Mouse (Mus musculus): Measurements from ENCODE around the gene Frmpd2. TPM values are rescaled to one million over a fixed set of nuclear protein-coding genes. Genes with fewer than 3 reads are reported as not detected.

Gene Frmpd2
- polyA plus RNA-seq, 1 experiment from 2014 or later, result not detected

- H3K4me1 ChIP-seq (replicated peaks), result no peaks in the 10 kb centered on the region
- H3K9me3 ChIP-seq, result no peaks in the 10 kb centered on the region
- WGBS, result 86% methylated on average over 7 of the region's 7 CpGs
- H3K27ac ChIP-seq, result no peak overlapping the region
- no peaks in the 10 kb centered on the region for H3K36me3 ChIP-seq
- H3K27me3 ChIP-seq, result no peaks in the 10 kb centered on the region
- H3K4me2 ChIP-seq, result no peak overlapping the region
- no peak overlapping the region for H3K9ac ChIP-seq (replicated peaks)
- H3K4me3 ChIP-seq (replicated peaks), result no peak overlapping the region
- ATAC-seq (ENCODE audit: insufficient number of reproducible peaks, insufficient read depth, low FRiP score, low TSS enrichment, low read depth), result no peak
Measured at GRCm38 (mm10) chr14:33539559-33540167, 68.2 kb downstream of the Frmpd2 start.

GRCm38 (mm10) chr14:33545565-33546143, 74.2 kb downstream of the Frmpd2 start:
- no peak overlapping the region for H3K4me3 ChIP-seq (replicated peaks)
- no peak for ATAC-seq (ENCODE audit: insufficient number of reproducible peaks, insufficient read depth, low FRiP score, low TSS enrichment, low read depth)
- no peaks in the 10 kb centered on the region for H3K9me3 ChIP-seq
- no peaks in the 10 kb centered on the region for H3K36me3 ChIP-seq
- H3K27me3 ChIP-seq, result no peaks in the 10 kb centered on the region
- H3K9ac ChIP-seq (replicated peaks), result no peak overlapping the region
- 79% methylated on average over 8 of the region's 8 CpGs for WGBS
- H3K27ac ChIP-seq, result no peak overlapping the region
- H3K4me1 ChIP-seq (replicated peaks), result no peaks in the 10 kb centered on the region
- no peak overlapping the region for H3K4me2 ChIP-seq

- no peak for ATAC-seq (ENCODE audit: insufficient number of reproducible peaks, insufficient read depth, low FRiP score, low TSS enrichment, low read depth)
- Histone ChIP-seq H3K9ac (replicated peaks) (no peak overlapping the region), H3K27ac (no peak overlapping the region), H3K4me1 (replicated peaks) (no peaks in the 10 kb centered on the region), H3K9me3 (no peaks in the 10 kb centered on the region), H3K27me3 (no peaks in the 10 kb centered on the region), H3K36me3 (no peaks in the 10 kb centered on the region), H3K4me2 (no peak overlapping the region), H3K4me3 (replicated peaks) (no peak overlapping the region)
- 61% methylated on average over 3 of the region's 3 CpGs for WGBS
Measured at GRCm38 (mm10) chr14:33548650-33549049, 77.2 kb downstream of the Frmpd2 start.

GRCm38 (mm10) chr14:33549856-33550255, 78.4 kb downstream of the Frmpd2 start:
- no peak for ATAC-seq (ENCODE audit: insufficient number of reproducible peaks, insufficient read depth, low FRiP score, low TSS enrichment, low read depth)
- no peak overlapping the region for H3K4me2 ChIP-seq
- no peak overlapping the region for H3K27ac ChIP-seq

GRCm38 (mm10) chr14:33570737-33571136, 99.2 kb downstream of the Frmpd2 start:
- Histone ChIP-seq H3K4me1 (replicated peaks) (no peaks in the 10 kb centered on the region), H3K27ac (no peak overlapping the region), H3K9ac (replicated peaks) (no peak overlapping the region), H3K27me3 (no peaks in the 10 kb centered on the region), H3K4me2 (no peak overlapping the region), H3K4me3 (replicated peaks) (no peak overlapping the region), H3K9me3 (no peaks in the 10 kb centered on the region), H3K36me3 (no peaks in the 10 kb centered on the region)
- ATAC-seq (ENCODE audit: insufficient number of reproducible peaks, insufficient read depth, low FRiP score, low TSS enrichment, low read depth), result no peak
- 53% methylated on average over 6 of the region's 6 CpGs for WGBS

More at GRCm38 (mm10) chr14:33549856-33550255, 78.4 kb downstream of the Frmpd2 start:
- WGBS, result 74% methylated on average over 6 of the region's 6 CpGs
- Histone ChIP-seq H3K9me3 (no peaks in the 10 kb centered on the region), H3K36me3 (no peaks in the 10 kb centered on the region), H3K4me1 (replicated peaks) (no peaks in the 10 kb centered on the region), H3K9ac (replicated peaks) (no peak overlapping the region), H3K27me3 (no peaks in the 10 kb centered on the region), H3K4me3 (replicated peaks) (no peak overlapping the region)

GRCm38 (mm10) chr14:33573643-33574042, 102.1 kb downstream of the Frmpd2 start:
- no peak overlapping the region for H3K4me2 ChIP-seq
- H3K9me3 ChIP-seq, result no peaks in the 10 kb centered on the region
- no peak overlapping the region for H3K4me3 ChIP-seq (replicated peaks)
- no peak for ATAC-seq (ENCODE audit: insufficient number of reproducible peaks, insufficient read depth, low FRiP score, low TSS enrichment, low read depth)
- H3K27me3 ChIP-seq, result no peaks in the 10 kb centered on the region
- H3K4me1 ChIP-seq (replicated peaks), result no peaks in the 10 kb centered on the region
- 72% methylated on average over 3 of the region's 3 CpGs for WGBS
- H3K9ac ChIP-seq (replicated peaks), result no peak overlapping the region
- H3K27ac ChIP-seq, result no peak overlapping the region
- H3K36me3 ChIP-seq, result no peaks in the 10 kb centered on the region

- Histone ChIP-seq H3K27me3 (no peaks in the 10 kb centered on the region), H3K27ac (no peak overlapping the region), H3K4me2 (no peak overlapping the region), H3K9ac (replicated peaks) (no peak overlapping the region), H3K4me1 (replicated peaks) (no peaks in the 10 kb centered on the region), H3K36me3 (no peaks in the 10 kb centered on the region), H3K4me3 (replicated peaks) (no peak overlapping the region), H3K9me3 (peaks cover 11% of the 10 kb centered on the region)
- 55% methylated on average over 7 of the region's 7 CpGs for whole genome bisulfite sequencing
- no peak for ATAC-seq (ENCODE audit: insufficient number of reproducible peaks, insufficient read depth, low FRiP score, low TSS enrichment, low read depth)
Measured at GRCm38 (mm10) chr14:33579771-33580484, 108.4 kb downstream of the Frmpd2 start.

- H3K27ac ChIP-seq, result no peak within 1 kb of the TSS
- WGBS, result 60% methylated on average over 14 of the region's 14 CpGs
- H3K9me3 ChIP-seq, result 0 out of 2 replicates have a peak, but pooled peaks cover 5% of the 10 kb centered on the region
- no peak within 1 kb of the TSS for H3K4me3 ChIP-seq (replicated peaks)
- no peak within 1 kb of the TSS for H3K4me2 ChIP-seq
- H3K36me3 ChIP-seq, result no peaks in the 10 kb centered on the region
- H3K4me1 ChIP-seq (replicated peaks), result no peaks in the 10 kb centered on the region
- no peaks in the 10 kb centered on the region for H3K27me3 ChIP-seq
- no peak for ATAC-seq (ENCODE audit: insufficient number of reproducible peaks, insufficient read depth, low FRiP score, low TSS enrichment, low read depth)
- no peak within 1 kb of the TSS for H3K9ac ChIP-seq (replicated peaks)
Measured at GRCm38 (mm10) chr14:33588951-33589350, 117.5 kb downstream of the Frmpd2 start, which contains the start of gene Ptpn20. Ptpn20 (plus strand) TSS chr14:33589207.

GRCm38 (mm10) chr14:33598376-33599130, 127.1 kb downstream of the Frmpd2 start:
- H3K4me3 ChIP-seq (replicated peaks), result no peak overlapping the region
- no peaks in the 10 kb centered on the region for H3K36me3 ChIP-seq
- no peak overlapping the region for H3K4me2 ChIP-seq
- no peak overlapping the region for H3K27ac ChIP-seq
- H3K27me3 ChIP-seq, result no peaks in the 10 kb centered on the region
- no peak overlapping the region for H3K9ac ChIP-seq (replicated peaks)
- no peak for ATAC-seq (ENCODE audit: insufficient number of reproducible peaks, insufficient read depth, low FRiP score, low TSS enrichment, low read depth)
- no peaks in the 10 kb centered on the region for H3K9me3 ChIP-seq
- WGBS, result 92% methylated on average over 9 of the region's 9 CpGs
- no peaks in the 10 kb centered on the region for H3K4me1 ChIP-seq (replicated peaks)

- ATAC-seq (ENCODE audit: insufficient number of reproducible peaks, insufficient read depth, low FRiP score, low TSS enrichment, low read depth), result no peak
- H3K9me3 ChIP-seq, result no peaks in the 10 kb centered on the region
- no peaks in the 10 kb centered on the region for H3K36me3 ChIP-seq
- H3K4me3 ChIP-seq (replicated peaks), result no peak overlapping the region
- H3K4me1 ChIP-seq (replicated peaks), result no peaks in the 10 kb centered on the region
- H3K9ac ChIP-seq (replicated peaks), result no peak overlapping the region
- no peak overlapping the region for H3K27ac ChIP-seq
- no peak overlapping the region for H3K4me2 ChIP-seq
- H3K27me3 ChIP-seq, result no peaks in the 10 kb centered on the region
- 84% methylated on average over 10 of the region's 10 CpGs for WGBS
Measured at GRCm38 (mm10) chr14:33607431-33607830, 135.9 kb downstream of the Frmpd2 start.
